Mouse (Mus musculus) CH12F3 (cell line): ENCODE results near the gene Tmcc1.
"Not testable (repeated sequence)": the region's sequence is repeated elsewhere in the genome, so short reads cannot be mapped to it uniquely, and the experiment has no call there.

ENCODE experiments used
- in situ Hi-C: fragments of 300-500 bp; cut with MboI; formaldehyde crosslinking; loops from 2 replicates; pipeline ENCODE4 v1.14.3; 2020; ENCODE audit warnings: low sequenced_read_pairs

Gene Tmcc1

GRCm38 (mm10) chr6:116082239-116082638, 111.0 kb downstream of the Tmcc1 start:
- in situ Hi-C loops: no loop called here

DNA sequence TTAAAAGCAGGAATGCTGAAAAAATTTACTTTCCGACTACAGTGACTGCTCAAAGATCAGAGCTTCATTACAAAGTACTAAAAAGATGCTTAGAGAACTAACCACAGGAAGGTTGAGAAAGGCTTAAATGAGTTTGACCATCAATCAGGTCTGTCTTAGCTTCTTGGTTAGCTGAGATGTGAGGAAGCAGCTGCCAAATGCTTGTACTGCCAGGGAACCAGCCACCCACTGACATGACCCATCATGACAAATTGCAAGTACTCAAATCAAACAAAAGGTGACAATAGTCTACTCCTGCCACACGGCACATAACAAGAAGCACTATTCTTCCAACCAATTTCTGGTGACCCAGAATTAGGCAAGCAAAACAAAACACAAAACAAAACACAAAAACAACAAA, 111.9 kb downstream of the Tmcc1 start:
- in situ Hi-C loops: no loop called here

- in situ Hi-C loops: no loop called here
These were observed 112.5 kb downstream of the Tmcc1 start for GRCm38 (mm10) chr6:116080756-116081155.

DNA sequence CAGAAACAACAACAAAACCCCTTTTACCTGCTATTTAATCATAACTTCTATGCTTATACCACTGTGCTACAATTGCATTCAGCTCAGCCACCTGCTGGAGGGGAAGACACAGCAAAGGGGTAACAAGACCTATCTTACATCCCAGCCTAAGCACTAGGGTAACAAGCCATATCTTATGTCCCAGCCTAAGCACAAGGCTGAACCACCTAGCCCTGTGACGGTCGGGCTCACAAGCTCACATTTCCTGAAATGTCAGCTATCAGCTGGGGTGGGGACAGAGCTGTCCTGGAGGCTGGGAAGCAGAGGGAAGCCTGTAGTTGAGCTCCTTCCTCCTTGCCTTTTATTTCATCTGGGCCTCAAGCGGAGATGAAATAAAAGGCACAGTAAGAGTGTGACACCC, 115.7 kb downstream of the Tmcc1 start:
- in situ Hi-C loops: no loop called here

- in situ Hi-C loops: no loop called here
These were observed 118.4 kb downstream of the Tmcc1 start for GRCm38 (mm10) chr6:116074892-116075291.

- in situ Hi-C loops: no loop called here
These were observed 119.7 kb downstream of the Tmcc1 start for GRCm38 (mm10) chr6:116073610-116074009.

DNA sequence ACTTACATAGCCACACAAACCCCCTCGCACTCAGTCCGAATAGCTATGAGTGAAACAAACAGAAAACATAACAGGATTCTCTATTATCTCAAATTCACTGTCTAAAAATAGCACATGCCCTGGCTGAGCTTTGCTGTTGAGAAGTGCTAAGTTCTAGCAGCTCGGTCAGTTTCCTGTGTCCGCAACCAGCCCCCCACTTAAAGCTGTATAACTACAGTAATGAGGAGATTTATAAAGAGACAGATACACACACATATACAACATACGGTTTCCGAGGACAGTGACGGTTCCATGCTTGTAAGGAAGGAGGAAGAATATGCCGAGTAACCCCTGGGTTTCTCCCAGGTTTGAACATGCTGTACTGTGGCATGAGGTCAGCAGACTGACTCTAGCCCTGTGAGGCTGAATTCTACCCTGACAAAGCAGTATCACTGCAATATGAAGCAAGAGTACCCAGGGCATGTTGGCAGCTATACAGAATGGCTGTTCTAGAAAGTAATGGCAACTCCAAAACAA, 120.5 kb downstream of the Tmcc1 start:
- in situ Hi-C loops: no loop called here

DNA sequence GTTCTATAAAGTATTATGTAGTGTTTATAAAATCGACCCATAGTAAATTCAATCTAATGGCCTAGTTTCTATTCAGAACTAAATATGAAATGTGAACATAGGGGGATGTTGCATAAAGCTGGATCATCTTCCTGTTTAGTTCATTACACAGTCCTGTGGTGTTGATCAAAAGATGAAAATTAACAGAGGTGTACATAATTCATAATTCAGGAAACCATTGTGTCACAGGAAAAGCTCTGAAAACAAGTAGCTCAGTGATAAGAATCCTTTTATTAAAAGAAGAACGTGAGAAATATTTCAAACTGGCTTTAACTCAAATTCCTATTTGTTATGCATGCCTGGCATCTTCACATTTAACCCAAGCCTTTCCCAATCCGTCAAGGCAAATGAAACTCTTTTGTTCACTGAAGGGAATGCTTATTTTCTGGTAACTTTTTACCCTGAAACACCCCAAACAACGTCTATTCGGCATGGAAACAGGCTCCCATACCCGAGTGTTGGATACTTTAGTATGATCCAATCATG, 121.0 kb downstream of the Tmcc1 start:
- in situ Hi-C loops: no loop called here

DNA sequence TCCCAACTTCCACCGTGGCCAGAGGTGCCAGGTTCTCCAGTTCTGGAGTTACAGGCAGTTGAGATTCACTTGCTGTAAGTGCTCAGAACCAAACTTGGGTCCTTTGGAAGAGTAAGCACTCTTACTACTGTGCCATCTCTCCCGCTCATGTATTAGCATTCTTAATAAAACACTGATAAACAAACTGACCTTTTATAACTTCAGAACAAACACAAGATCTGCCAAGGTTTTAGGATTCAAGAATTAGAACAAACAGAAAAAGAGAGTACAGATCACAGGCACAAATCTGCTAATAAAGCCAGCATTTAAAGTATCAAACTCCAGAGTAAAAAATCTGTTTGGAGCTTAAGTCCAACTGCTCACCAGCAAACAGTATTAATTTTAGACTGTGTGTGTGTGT, 121.5 kb downstream of the Tmcc1 start:
- in situ Hi-C loops: no loop called here

GRCm38 (mm10) chr6:116070558-116070957, 122.7 kb downstream of the Tmcc1 start:
- in situ Hi-C loops: no loop called here

- in situ Hi-C loops: no loop called here
These were observed 129.8 kb downstream of the Tmcc1 start for GRCm38 (mm10) chr6:116063516-116063915.

- in situ Hi-C loops: not testable (repeated sequence)
These were observed 133.7 kb downstream of the Tmcc1 start for GRCm38 (mm10) chr6:116059542-116059941.

- in situ Hi-C loops: no loop called here
These were observed 134.6 kb downstream of the Tmcc1 start for GRCm38 (mm10) chr6:116058541-116059300.

GRCm38 (mm10) chr6:116056676-116057264, 136.5 kb downstream of the Tmcc1 start:
- in situ Hi-C loops: no loop called here

- in situ Hi-C loops: no loop called here
These were observed 137.5 kb downstream of the Tmcc1 start for GRCm38 (mm10) chr6:116055766-116056165.

DNA sequence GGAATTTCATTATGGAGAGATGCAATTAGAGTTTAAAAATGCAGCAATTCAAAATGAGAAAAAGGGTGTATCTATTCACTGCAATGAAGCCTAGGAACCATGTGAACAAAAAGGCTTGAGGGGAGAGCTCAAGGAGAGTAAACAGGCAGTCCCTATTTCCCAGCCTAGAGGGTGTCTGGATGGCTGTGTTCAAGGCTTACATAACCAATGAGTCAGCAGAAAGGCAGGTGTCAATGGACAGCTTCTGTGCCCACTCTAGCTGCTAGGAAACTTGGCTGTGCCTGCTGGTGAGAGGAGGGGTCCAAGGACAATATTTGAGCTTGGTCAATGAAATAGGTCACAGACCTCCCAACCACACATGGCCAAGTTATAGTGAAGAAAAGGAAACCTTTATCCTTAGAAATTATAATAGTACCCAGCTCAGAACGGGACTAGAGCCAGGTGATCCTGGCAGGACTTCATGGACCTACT, 138.2 kb downstream of the Tmcc1 start:
- in situ Hi-C loops: no loop called here

DNA sequence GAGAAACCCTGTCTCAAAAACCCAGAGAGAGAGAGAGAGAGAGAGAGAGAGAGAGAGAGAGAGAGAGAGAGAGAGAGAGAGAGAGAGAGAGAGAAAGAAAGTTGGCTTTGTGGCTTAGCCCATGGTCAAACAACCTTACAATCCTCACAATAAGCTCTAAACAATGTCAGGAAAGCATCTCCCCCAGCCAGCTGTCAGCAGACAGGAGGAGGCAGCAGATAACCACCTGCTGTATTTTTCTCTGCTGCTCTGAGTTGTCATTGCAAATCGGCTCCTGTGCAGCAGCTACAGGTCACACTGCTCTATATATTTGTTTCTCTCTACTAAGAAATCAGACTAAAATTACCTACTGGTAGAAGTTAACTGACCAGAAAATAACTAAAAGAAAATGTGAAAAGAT, 145.4 kb downstream of the Tmcc1 start:
- in situ Hi-C loops: loop anchor here (25.0 kb wide), 1 partner anchor 514 kb away; the partner anchor contains the start of genes Gm5580 and Olfr214

DNA sequence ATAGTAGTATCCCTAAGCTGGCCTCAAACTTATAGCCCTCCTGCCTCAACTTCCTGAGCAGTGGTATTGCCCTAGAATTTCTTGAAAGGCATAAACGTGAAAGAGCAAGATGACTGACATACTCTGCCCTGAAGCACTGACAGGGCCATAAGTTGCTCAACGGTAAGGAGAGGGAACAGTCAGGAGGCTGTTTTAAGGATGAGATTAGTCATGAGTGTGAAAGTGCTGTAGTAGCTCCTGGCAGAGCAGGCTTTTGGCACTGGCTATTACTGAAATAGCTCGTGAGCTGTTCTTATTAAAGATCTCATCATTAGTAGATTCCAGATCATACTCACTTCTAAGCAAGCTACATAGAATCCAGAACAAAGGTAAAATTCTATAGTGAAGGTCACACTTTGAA, 145.9 kb downstream of the Tmcc1 start:
- in situ Hi-C loops: loop anchor here (25.0 kb wide), 1 partner anchor 515 kb away; the partner anchor contains the start of genes Gm5580 and Olfr214

DNA sequence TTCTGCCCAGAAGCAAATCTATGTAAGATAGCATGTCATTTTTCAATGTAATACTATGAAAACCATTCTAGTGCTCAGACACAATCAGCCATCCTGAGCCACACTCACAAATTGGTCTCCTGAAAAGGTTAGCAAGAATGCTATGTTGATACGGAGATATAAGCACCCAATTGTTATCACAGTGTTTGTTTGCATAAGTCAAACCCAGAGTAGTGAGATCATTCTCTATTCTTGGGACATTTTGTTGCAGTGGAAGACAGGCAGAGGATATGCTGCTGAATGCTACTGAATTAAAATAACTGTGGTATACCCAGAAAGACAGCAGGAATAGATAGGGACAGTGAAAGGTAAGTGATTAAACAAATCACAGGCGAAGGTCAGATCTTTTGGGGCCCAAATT, 149.2 kb downstream of the Tmcc1 start:
- in situ Hi-C loops: loop anchor here (25.0 kb wide), 1 partner anchor 518 kb away; the partner anchor contains the start of genes Gm5580 and Olfr214

DNA sequence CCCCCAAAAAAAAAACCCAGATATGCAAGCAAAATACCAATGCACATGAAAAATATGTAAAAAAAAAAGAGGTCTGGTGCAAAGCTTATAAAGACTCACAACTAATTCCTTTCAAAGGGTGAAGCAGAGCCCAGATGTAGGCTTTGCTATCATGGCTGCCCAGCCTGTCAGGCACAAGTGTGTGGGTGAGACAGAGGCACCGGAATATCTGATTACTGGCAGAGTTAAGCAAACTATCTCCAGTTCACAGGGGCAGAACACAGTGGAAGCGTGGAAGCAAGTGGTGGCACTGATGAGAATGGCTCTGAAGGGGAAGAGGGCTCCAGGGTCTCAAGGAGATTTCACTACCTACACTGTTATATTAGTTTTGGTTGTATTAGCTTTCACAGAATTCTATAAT, 155.1 kb downstream of the Tmcc1 start:
- in situ Hi-C loops: loop anchor here (25.0 kb wide), 1 partner anchor 524 kb away; the partner anchor contains the start of genes Gm5580 and Olfr214

DNA sequence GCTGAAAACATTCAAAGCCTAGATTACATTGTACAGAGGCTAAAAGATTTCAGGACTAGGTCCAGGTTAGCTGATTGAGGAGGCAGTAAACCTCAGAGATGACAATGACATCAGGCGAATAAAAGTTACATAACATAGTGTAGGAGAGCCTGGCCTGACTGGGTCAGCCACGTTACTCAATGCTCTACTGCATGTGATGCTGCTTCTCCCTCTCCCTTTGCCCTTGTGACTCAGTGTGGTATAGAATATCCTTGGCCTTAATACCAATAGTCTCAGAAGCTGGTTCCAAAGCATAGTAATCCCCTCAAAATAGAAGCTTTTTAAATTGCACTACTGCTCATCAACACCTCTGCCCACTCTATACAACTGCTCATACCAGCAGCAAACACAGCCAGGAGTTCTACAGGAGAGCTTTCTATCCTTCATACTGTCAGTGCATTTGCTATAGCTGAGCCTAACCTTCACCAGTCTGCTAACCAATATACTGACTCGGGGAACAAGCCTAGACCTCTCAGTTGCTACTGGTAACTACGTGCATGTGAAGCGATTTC, 155.9 kb downstream of the Tmcc1 start:
- in situ Hi-C loops: loop anchor here (25.0 kb wide), 1 partner anchor 525 kb away; the partner anchor contains the start of genes Gm5580 and Olfr214
